Mouse (Mus musculus) MEL (cell line): ENCODE results near the gene Specc1l. TPM values are rescaled to one million over a fixed set of nuclear protein-coding genes. Genes with fewer than 3 reads are reported as not detected.

Source experiments
- DNase-seq: peaks from one replicate; pipeline ENCODE4 v3.0.0; 2011; ENCODE audit warnings: low read depth, low spot score
- H3K27ac ChIP-seq: 2 replicates; pipeline ENCODE4 v1.5.1; 2012; ENCODE audit warnings: low read depth, mild to moderate bottlenecking, control low read depth, low read length, moderate library complexity; ENCODE audit not compliant: control insufficient read depth
- H3K27me3 ChIP-seq, 2 experiments: fragments of 150-350 bp in 1 of 2; sonication (generic) in 1 of 2; 2 replicates each; pipeline ENCODE4 v1.6.1; 2012; ENCODE audit warnings: low read length in 2 of 2, mild to moderate bottlenecking in 2 of 2, improper control_type of control experiment in 1 of 2, moderate library complexity in 1 of 2; ENCODE audit not compliant: insufficient read depth in 2 of 2, control insufficient read depth in 1 of 2
- H3K36me3 ChIP-seq, 2 experiments: 2 replicates each; pipeline ENCODE4 v1.6.1; 2012 to 2014; ENCODE audit warnings: low read length in 2 of 2, improper control_type of control experiment in 1 of 2, inconsistent platforms in 1 of 2, mild to moderate bottlenecking in 1 of 2; ENCODE audit not compliant: insufficient read depth in 2 of 2, control insufficient read depth in 1 of 2
- H3K4me1 ChIP-seq, 2 experiments: fragments of 150-350 bp in 1 of 2; sonication (generic) in 1 of 2; 2 replicates each; pipeline ENCODE4 v1.6.1; 2012; ENCODE audit warnings: low read length in 2 of 2, improper control_type of control experiment in 1 of 2, mild to moderate bottlenecking in 1 of 2; ENCODE audit not compliant: insufficient read depth in 2 of 2, control insufficient read depth in 1 of 2
- H3K4me3 ChIP-seq, 2 experiments: fragments of 150-350 bp in 1 of 2; sonication (generic) in 1 of 2; 2 replicates each; pipeline ENCODE4 v1.5.1; 2012; ENCODE audit warnings: low read depth in 2 of 2, low read length in 2 of 2, mild to moderate bottlenecking in 2 of 2, moderate library complexity in 2 of 2, control low read depth in 1 of 2, improper control_type of control experiment in 1 of 2; ENCODE audit not compliant: control insufficient read depth in 1 of 2, insufficient read depth in 1 of 2
- H3K79me2 ChIP-seq: 2 replicates; pipeline ENCODE4 v1.6.1; 2012; ENCODE audit warnings: mild to moderate bottlenecking, low read length, moderate library complexity; ENCODE audit not compliant: control insufficient read depth, poor library complexity, insufficient read depth
- H3K9ac ChIP-seq: 2 replicates; pipeline ENCODE4 v1.6.1; 2012; ENCODE audit warnings: low read depth, mild to moderate bottlenecking, control low read depth, low read length, moderate library complexity; ENCODE audit not compliant: control insufficient read depth, poor library complexity, severe bottlenecking
- H3K9me3 ChIP-seq: fragments of 150-350 bp; sonication (generic); replicated peaks from 2 replicates; pipeline ENCODE4 v1.6.1; 2012; ENCODE audit warnings: mild to moderate bottlenecking, low read length, improper control_type of control experiment, moderate library complexity; ENCODE audit not compliant: insufficient read depth
- BHLHE40 ChIP-seq: IDR thresholded peaks from 2 replicates; pipeline ENCODE4 v1.6.1; 2012; ENCODE audit warnings: low read depth, mild to moderate bottlenecking, inconsistent platforms, low read length, improper control_type of control experiment, borderline replicate concordance
- CHD1 ChIP-seq: IDR thresholded peaks from 2 replicates; pipeline ENCODE4 v1.6.1; 2012; ENCODE audit warnings: low read depth, mild to moderate bottlenecking, inconsistent platforms, low read length, improper control_type of control experiment
- ELF1 ChIP-seq: IDR thresholded peaks from 2 replicates; pipeline ENCODE4 v1.6.1; 2014; ENCODE audit warnings: low read depth, mild to moderate bottlenecking, inconsistent platforms, low read length, improper control_type of control experiment, moderate library complexity
- GABPA ChIP-seq: IDR thresholded peaks from 2 replicates; pipeline ENCODE4 v1.6.1; 2012; ENCODE audit warnings: low read depth, mild to moderate bottlenecking, inconsistent platforms, low read length, improper control_type of control experiment, moderate library complexity
- GATA1 ChIP-seq: IDR thresholded peaks from 2 replicates; pipeline ENCODE4 v1.6.1; 2011; ENCODE audit warnings: low read depth, low read length, improper control_type of control experiment
- HCFC1 ChIP-seq: IDR thresholded peaks from 2 replicates; pipeline ENCODE4 v1.6.1; 2012; ENCODE audit warnings: low read depth, mild to moderate bottlenecking, inconsistent platforms, low read length, improper control_type of control experiment, moderate library complexity
- JUND ChIP-seq: IDR thresholded peaks from 2 replicates; pipeline ENCODE4 v1.6.1; 2011; ENCODE audit warnings: low read depth, mild to moderate bottlenecking, improper control_type of control experiment, low read length
- KAT2A ChIP-seq: conservative IDR thresholded peaks from 2 replicates; pipeline ENCODE4 v1.6.1; 2012; ENCODE audit warnings: low read depth, low read length, improper control_type of control experiment, inconsistent platforms
- MAZ ChIP-seq: IDR thresholded peaks from 2 replicates; pipeline ENCODE4 v1.6.1; 2012; ENCODE audit warnings: low read depth, mild to moderate bottlenecking, inconsistent platforms, low read length, improper control_type of control experiment
- MEF2A ChIP-seq: IDR thresholded peaks from 2 replicates; pipeline ENCODE4 v1.6.1; 2014; ENCODE audit warnings: low read depth, mild to moderate bottlenecking, inconsistent platforms, low read length, improper control_type of control experiment; ENCODE audit not compliant: poor library complexity, insufficient replicate concordance, severe bottlenecking; ENCODE audit errors: extremely low read depth
- MYB ChIP-seq: IDR thresholded peaks from 2 replicates; pipeline ENCODE4 v1.6.1; 2011; ENCODE audit warnings: mild to moderate bottlenecking, low read depth, low read length, improper control_type of control experiment
- MYC ChIP-seq: IDR thresholded peaks from 2 replicates; pipeline ENCODE4 v1.6.1; 2011; ENCODE audit warnings: low read depth, mild to moderate bottlenecking, low read length, improper control_type of control experiment, moderate library complexity
- NRF1 ChIP-seq: IDR thresholded peaks from 2 replicates; pipeline ENCODE4 v1.6.1; 2014; ENCODE audit warnings: low read depth, mild to moderate bottlenecking, inconsistent platforms, low read length, improper control_type of control experiment, moderate library complexity; ENCODE audit not compliant: poor library complexity, insufficient read depth, severe bottlenecking
- POLR2AphosphoS2 ChIP-seq: IDR thresholded peaks from 2 replicates; pipeline ENCODE4 v1.6.1; 2011; ENCODE audit warnings: low read length, improper control_type of control experiment
- RAD21 ChIP-seq: IDR thresholded peaks from 2 replicates; pipeline ENCODE4 v1.6.1; 2011; ENCODE audit warnings: mild to moderate bottlenecking, low read depth, low read length, improper control_type of control experiment
- RCOR1 ChIP-seq: IDR thresholded peaks from 2 replicates; pipeline ENCODE4 v1.6.1; 2012; ENCODE audit warnings: low read depth, mild to moderate bottlenecking, inconsistent platforms, low read length, improper control_type of control experiment
- SIN3A ChIP-seq: IDR thresholded peaks from 2 replicates; pipeline ENCODE4 v1.6.1; 2012; ENCODE audit warnings: low read length, improper control_type of control experiment, inconsistent platforms
- TAL1 ChIP-seq: IDR thresholded peaks from 2 replicates; pipeline ENCODE4 v1.6.1; 2012; ENCODE audit warnings: mild to moderate bottlenecking, inconsistent platforms, low read length, moderate library complexity, mixed read lengths
- TBP ChIP-seq: IDR thresholded peaks from 2 replicates; pipeline ENCODE4 v1.8.0; 2011; ENCODE audit warnings: low read depth, low read length, improper control_type of control experiment
- TCF12 ChIP-seq: IDR thresholded peaks from 2 replicates; pipeline ENCODE4 v1.6.1; 2014; ENCODE audit warnings: low read depth, mild to moderate bottlenecking, inconsistent platforms, low read length, improper control_type of control experiment, moderate library complexity
- UBTF ChIP-seq: IDR thresholded peaks from 2 replicates; pipeline ENCODE4 v1.6.1; 2012; ENCODE audit warnings: low read depth, mild to moderate bottlenecking, inconsistent platforms, low read length, improper control_type of control experiment, moderate library complexity, borderline replicate concordance; ENCODE audit not compliant: insufficient read depth
- USF1 ChIP-seq: IDR thresholded peaks from 2 replicates; pipeline ENCODE4 v1.6.1; 2014; ENCODE audit warnings: low read depth, mild to moderate bottlenecking, inconsistent platforms, low read length, improper control_type of control experiment, moderate library complexity
- USF2 ChIP-seq, 2 experiments: IDR thresholded peaks; 2 replicates each; pipeline ENCODE4 v1.6.1; 2011 to 2012; ENCODE audit warnings: improper control_type of control experiment in 2 of 2, low read length in 2 of 2, borderline replicate concordance in 1 of 2, inconsistent platforms in 1 of 2, low read depth in 1 of 2, mild to moderate bottlenecking in 1 of 2; ENCODE audit not compliant: insufficient read depth in 1 of 2
- ZMIZ1 ChIP-seq: IDR thresholded peaks from 2 replicates; pipeline ENCODE4 v1.6.1; 2012; ENCODE audit warnings: low read depth, mild to moderate bottlenecking, inconsistent platforms, low read length, improper control_type of control experiment, moderate library complexity
- ZNF384 ChIP-seq: IDR thresholded peaks from 2 replicates; pipeline ENCODE4 v1.6.1; 2012; ENCODE audit warnings: low read depth, mild to moderate bottlenecking, inconsistent platforms, low read length, improper control_type of control experiment
- polyA plus RNA-seq, 2 experiments: library from polyadenylated mRNA; stranded (reverse) in 1 of 2; unstranded in 1 of 2; fragments of >175 nt in 1 of 2; fragments of >200 nt in 1 of 2; gene quantifications; 2 replicates each; pipeline versions ENCODE4 v1.2.1 to v1.2.4; 2012; ENCODE audit warnings: low replicate concordance in 2 of 2, low read depth in 1 of 2; ENCODE audit not compliant: insufficient read length in 2 of 2, insufficient read depth in 1 of 2, missing spikeins in 1 of 2
- total RNA-seq: library from RNA; depleted of rRNA; stranded (reverse); fragments of 300-350 nt; gene quantifications from 2 replicates; pipeline ENCODE4 v1.2.3, GENCODE M21; 2012

The Specc1l gene
- total and polyA plus RNA-seq, 3 experiments, result 12.3 to 30.6 (median 15.1) TPM

GRCm38 (mm10) chr10:75221936-75222610 lies 10.2 kb downstream of the Specc1l start (continued):
- TF ChIP-seq RCOR1, result no peak
- TF ChIP-seq MEF2A, result no peak
- no peak for TF ChIP-seq TCF12

GRCm38 (mm10) chr10:75222611-75222998 lies 10.7 kb downstream of the Specc1l start:
- no peak overlapping the region for H3K4me3 ChIP-seq
- peaks cover 0 to 17% of the 10 kb centered on the region in 2 experiments; a peak in 3 of 4 replicates for H3K36me3 ChIP-seq
- H3K9me3 ChIP-seq, result no peaks in the 10 kb centered on the region
- no peak for TF ChIP-seq USF2 (IDR thresholded peaks at IDR 0.05; ENCODE audit: borderline replicate concordance in 1 of 2, insufficient read depth in 1 of 2, low read depth in 1 of 2, low read length in 2 of 2)
- no peak for TF ChIP-seq TBP
- TF ChIP-seq SIN3A, result no peak
- no peak for TF ChIP-seq POLR2AphosphoS2
- no peak for TF ChIP-seq BHLHE40
- TF ChIP-seq KAT2A, result no peak
- TF ChIP-seq TCF12, result no peak
- TF ChIP-seq ZNF384, result no peak
- TF ChIP-seq ELF1, result no peak
- TF ChIP-seq MAZ, result no peak
- TF ChIP-seq UBTF, result no peak
- TF ChIP-seq USF1, result no peak
- no peak for TF ChIP-seq RCOR1
- H3K27ac ChIP-seq, result no peak overlapping the region
- H3K9ac ChIP-seq, result no peak overlapping the region
- no peak for DNase-seq
- H3K79me2 ChIP-seq, result peaks cover 13% of the 10 kb centered on the region
- peaks cover 6 to 11% of the 10 kb centered on the region in 2 experiments; a peak in 3 of 4 replicates for H3K4me1 ChIP-seq
- H3K27me3 ChIP-seq, result no peaks in the 10 kb centered on the region

GRCm38 (mm10) chr10:75224154-75224553 lies 12.3 kb downstream of the Specc1l start:
- TF ChIP-seq RAD21, result no peak
- TF ChIP-seq HCFC1, result no peak
- no peak for TF ChIP-seq NRF1
- no peak for TF ChIP-seq USF2 (IDR thresholded peaks at IDR 0.05; ENCODE audit: borderline replicate concordance in 1 of 2, insufficient read depth in 1 of 2, low read depth in 1 of 2, low read length in 2 of 2)
- no peak for TF ChIP-seq JUND
- TF ChIP-seq MYB, result no peak
- no peak for TF ChIP-seq GABPA
- no peak for TF ChIP-seq ZMIZ1
- TF ChIP-seq MYC, result no peak
- no peak for TF ChIP-seq CHD1
- TF ChIP-seq SIN3A, result no peak
- no peak for TF ChIP-seq TAL1
- no peak for TF ChIP-seq GATA1
- H3K4me3 ChIP-seq, result no peak overlapping the region
- no peak overlapping the region for H3K27ac ChIP-seq
- H3K27me3 ChIP-seq, result no peaks in the 10 kb centered on the region
- no peaks in the 10 kb centered on the region for H3K9me3 ChIP-seq
- peaks cover 12% of the 10 kb centered on the region for H3K79me2 ChIP-seq
- peaks cover 1 to 22% of the 10 kb centered on the region in 2 experiments for H3K36me3 ChIP-seq
- no peak for DNase-seq
- H3K9ac ChIP-seq, result no peak overlapping the region
- H3K4me1 ChIP-seq, result peaks cover 6 to 11% of the 10 kb centered on the region in 2 experiments; a peak in 3 of 4 replicates
